Mouse (Mus musculus): ENCODE measurements around the gene Samd4b. TPM values are rescaled to one million over a fixed set of nuclear protein-coding genes. Genes with fewer than 3 reads are reported as not detected.
"Not testable (repeated sequence)": the region's sequence is repeated elsewhere in the genome, so short reads cannot be mapped to it uniquely, and the experiment has no call there.

The Samd4b gene
- polyA plus RNA-seq, 1 experiment from 2014 or later = 30.5 TPM

DNA sequence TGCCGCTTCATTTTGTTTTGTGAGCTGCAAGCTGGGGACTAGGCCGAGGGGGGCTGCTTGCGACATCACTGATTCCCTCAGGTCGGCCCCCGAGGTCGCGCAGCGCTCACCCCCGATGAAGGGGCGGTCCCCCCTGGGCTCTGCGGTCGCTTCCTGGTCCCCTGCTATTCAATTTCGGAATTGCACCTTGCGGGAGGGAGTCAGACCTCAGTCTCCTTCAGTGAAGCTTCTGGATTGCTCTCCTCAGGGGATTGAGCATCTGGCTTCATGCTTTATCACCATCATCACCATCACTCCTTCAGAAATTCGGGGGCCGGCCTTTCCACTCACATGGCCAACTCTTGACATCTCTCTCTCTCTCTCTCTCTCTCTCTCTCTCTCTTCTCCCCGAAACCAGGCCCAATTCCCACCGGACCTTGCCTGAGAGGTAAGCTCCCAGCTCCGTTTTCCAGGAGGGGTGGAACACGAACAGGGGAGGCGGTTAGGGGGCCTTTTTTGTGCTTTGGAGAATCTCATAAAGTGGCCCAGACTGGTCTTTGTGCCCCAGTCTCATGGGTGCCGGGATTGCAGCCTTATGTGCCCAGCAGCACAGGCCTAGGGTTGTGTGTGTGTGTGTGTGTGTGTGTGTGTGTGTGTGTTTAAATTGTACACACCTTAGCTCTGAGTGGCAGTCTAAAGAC lies 204.5 kb downstream of the Samd4b start:
- H3K9ac ChIP-seq (replicated peaks) = peak overlapping the region; percentile 84
- H3K36me3 ChIP-seq = peaks cover 65% of the 10 kb centered on the region
- H3K4me1 ChIP-seq (replicated peaks) = peaks cover 17% of the 10 kb centered on the region
- peak overlapping the region; percentile 96 for H3K4me2 ChIP-seq
- 6% methylated on average over 22 of the region's 22 CpGs for WGBS
- ATAC-seq (ENCODE audit: insufficient number of reproducible peaks, insufficient read depth, low FRiP score, low TSS enrichment, low read depth) = no peak
- H3K4me3 ChIP-seq (replicated peaks) = peak overlapping the region; percentile 92
- H3K27me3 ChIP-seq = no peaks in the 10 kb centered on the region
- peak overlapping the region; percentile 83 for H3K27ac ChIP-seq
- H3K9me3 ChIP-seq = no peaks in the 10 kb centered on the region

DNA sequence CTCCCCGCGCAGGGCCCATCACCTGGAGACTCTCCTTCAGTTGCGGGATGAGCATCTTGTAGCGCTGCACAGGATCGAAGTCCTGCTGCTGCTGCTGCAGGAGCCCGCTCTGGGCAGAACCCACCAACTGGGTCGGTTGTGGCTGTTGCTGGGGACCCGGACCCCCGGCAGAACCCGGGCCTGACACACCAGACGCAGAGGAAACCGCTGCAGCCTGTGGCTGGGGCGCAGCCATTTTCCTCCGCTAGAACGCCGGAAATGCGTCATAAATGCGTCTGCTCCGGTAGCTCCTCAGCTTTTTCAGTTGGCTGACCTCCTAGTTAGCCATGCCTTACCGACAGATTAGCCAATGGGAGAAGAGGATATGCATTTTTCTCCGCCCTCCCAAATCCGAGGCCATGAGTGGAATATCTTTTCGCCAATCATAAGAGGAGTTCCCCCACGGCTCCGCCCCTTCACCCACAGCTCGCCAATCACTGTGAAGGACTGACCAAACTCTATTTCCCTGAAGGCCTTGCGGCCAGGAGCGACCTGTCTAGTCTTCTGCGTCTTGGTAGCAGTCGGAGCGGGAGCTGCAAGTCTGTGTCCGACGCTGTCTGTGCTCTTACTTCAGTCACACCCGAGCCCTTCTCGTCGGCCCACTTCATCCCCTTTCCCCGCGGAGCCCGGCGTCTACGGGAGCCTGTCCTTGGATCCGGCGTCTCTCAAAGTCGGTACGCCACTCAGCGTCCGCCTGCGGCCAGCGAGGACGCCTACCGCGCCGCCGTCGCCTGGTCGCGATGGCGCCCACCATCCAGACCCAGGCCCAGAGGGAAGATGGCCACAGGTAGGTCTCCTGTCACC lies 205.3 kb downstream of the Samd4b start, which contains the start of the genes Med29 and Paf1:
Gene Med29 (minus strand): TSS at position 280 of the 843 bp plus-strand sequence.
Gene Paf1 (plus strand): TSS at position 523 of the 843 bp plus-strand sequence.
- under 1% methylated on average over 58 of the region's 58 CpGs for WGBS
- H3K9me3 ChIP-seq = no peaks in the 10 kb centered on the region
- H3K9ac ChIP-seq (replicated peaks) = peak within 1 kb of the TSS; percentile 84
- H3K4me2 ChIP-seq = peak within 1 kb of the TSS; percentile 96
- H3K27ac ChIP-seq = peak within 1 kb of the TSS; percentile 83
- ATAC-seq (ENCODE audit: insufficient number of reproducible peaks, insufficient read depth, low FRiP score, low TSS enrichment, low read depth) = peak; percentile 98
- peaks cover 17% of the 10 kb centered on the region for H3K4me1 ChIP-seq (replicated peaks)
- H3K36me3 ChIP-seq = peaks cover 65% of the 10 kb centered on the region
- no peaks in the 10 kb centered on the region for H3K27me3 ChIP-seq
- peak within 1 kb of the TSS; percentile 92 for H3K4me3 ChIP-seq (replicated peaks)

DNA sequence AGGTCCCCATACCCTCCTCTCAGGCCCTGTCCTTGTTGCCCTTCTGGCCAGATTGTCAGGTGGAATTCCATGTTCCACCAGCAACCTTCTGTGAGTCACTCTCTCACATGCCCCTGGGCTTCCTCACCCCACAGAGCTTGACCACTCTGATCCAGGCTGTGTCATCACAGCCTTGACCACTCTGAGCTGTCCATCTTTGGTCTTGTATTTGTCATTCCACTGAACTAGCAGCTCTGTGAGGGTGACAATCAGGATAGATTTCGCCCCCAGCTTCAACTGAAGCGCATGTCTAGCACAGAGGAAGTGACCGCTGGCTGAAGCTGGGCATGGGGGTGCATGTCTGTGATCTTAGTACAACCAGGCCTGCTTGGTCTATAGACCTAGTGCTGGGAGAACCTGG lies 207.6 kb downstream of the Samd4b start:
- no peak overlapping the region for H3K27ac ChIP-seq
- H3K9ac ChIP-seq (replicated peaks) = no peak overlapping the region
- H3K4me1 ChIP-seq (replicated peaks) = peaks cover 21% of the 10 kb centered on the region
- no peak for ATAC-seq (ENCODE audit: insufficient number of reproducible peaks, insufficient read depth, low FRiP score, low TSS enrichment, low read depth)
- WGBS = 96% methylated on average over 3 of the region's 3 CpGs
- H3K36me3 ChIP-seq = peaks cover 59% of the 10 kb centered on the region
- no peaks in the 10 kb centered on the region for H3K9me3 ChIP-seq
- no peaks in the 10 kb centered on the region for H3K27me3 ChIP-seq
- H3K4me2 ChIP-seq = no peak overlapping the region
- no peak overlapping the region for H3K4me3 ChIP-seq (replicated peaks)

DNA sequence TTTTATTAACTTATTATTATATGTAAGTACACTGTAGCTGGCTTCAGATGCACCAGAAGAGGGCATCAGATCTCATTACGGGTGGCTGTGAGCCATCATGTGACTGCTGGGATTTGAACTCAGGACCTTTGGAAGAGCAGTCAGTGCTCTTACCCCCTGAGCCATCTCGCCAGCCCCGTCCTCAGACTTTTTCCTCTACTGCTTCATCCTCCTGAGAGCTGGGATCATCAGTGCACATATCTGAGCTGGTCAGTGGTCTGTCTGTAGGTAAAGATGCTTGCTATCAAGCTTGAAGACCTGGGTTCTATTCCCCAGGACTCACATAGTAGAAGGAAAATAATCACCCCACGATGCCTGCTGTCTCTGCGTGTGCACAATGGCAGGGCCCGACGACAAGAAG lies 210.6 kb downstream of the Samd4b start:
- not testable (repeated sequence) for H3K27ac ChIP-seq; H3K9me3 ChIP-seq; ATAC-seq (ENCODE audit: insufficient number of reproducible peaks, insufficient read depth, low FRiP score, low TSS enrichment, low read depth); H3K9ac ChIP-seq (replicated peaks); H3K4me2 ChIP-seq; H3K27me3 ChIP-seq; H3K4me3 ChIP-seq (replicated peaks)
- H3K4me1 ChIP-seq (replicated peaks) = peaks cover 20% of the 10 kb centered on the region
- H3K36me3 ChIP-seq = peaks cover 54% of the 10 kb centered on the region
- WGBS = 92% methylated on average over 7 of the region's 7 CpGs

DNA sequence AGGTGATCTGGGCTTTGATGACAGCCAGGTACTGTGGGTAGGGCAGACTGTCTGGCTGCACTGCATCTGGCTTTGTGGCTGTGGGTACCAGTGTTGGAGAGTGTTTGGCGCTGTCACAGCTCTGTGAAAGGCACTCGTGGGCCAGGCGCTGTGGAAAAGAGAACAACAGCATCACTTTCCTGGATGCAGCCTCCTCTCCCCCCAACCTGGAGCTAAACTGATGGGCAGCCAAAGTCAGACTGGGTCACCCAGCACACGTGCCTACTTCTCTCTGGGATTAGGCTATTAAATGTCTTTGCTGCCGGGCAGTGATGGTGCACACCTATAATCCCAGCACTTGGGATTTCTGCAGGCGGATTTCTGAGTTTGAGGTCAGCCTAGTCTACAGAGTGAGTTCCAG lies 211.1 kb downstream of the Samd4b start:
- not testable (repeated sequence) for ATAC-seq (ENCODE audit: insufficient number of reproducible peaks, insufficient read depth, low FRiP score, low TSS enrichment, low read depth); H3K27ac ChIP-seq; H3K4me2 ChIP-seq; H3K4me3 ChIP-seq (replicated peaks); H3K9me3 ChIP-seq; H3K27me3 ChIP-seq; H3K9ac ChIP-seq (replicated peaks)
- Histone ChIP-seq H3K4me1 (replicated peaks) (peaks cover 25% of the 10 kb centered on the region), H3K36me3 (peaks cover 54% of the 10 kb centered on the region)
- 76% methylated on average over 6 of the region's 6 CpGs for WGBS

DNA sequence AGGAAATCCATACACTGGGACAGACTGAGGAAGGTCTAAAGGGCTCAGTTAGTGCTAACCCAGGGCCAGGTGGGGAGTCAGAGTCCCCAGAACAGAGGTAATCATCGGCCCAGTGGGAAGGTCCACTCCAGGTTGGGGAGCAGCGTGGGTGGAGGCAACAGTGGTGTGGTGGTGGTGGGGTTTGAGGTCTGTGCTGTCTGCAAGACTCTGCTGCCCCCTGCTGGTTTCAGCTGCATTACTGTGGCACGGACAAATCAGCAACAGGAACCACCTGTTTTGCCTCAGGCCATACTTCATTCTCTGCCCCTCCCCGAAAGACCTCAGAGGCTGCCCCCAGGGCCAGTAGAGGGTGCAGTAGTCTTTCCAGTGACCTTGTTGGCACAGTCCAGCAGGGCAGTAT lies 211.5 kb downstream of the Samd4b start:
- H3K4me3 ChIP-seq (replicated peaks) = no peak overlapping the region
- no peaks in the 10 kb centered on the region for H3K27me3 ChIP-seq
- H3K9ac ChIP-seq (replicated peaks) = no peak overlapping the region
- H3K9me3 ChIP-seq = no peaks in the 10 kb centered on the region
- H3K4me2 ChIP-seq = no peak overlapping the region
- peak; percentile 50; the same call in 1 of the 2 replicates for ATAC-seq (ENCODE audit: insufficient number of reproducible peaks, insufficient read depth, low FRiP score, low TSS enrichment, low read depth)
- peaks cover 54% of the 10 kb centered on the region for H3K36me3 ChIP-seq
- H3K4me1 ChIP-seq (replicated peaks) = peaks cover 25% of the 10 kb centered on the region
- H3K27ac ChIP-seq = peak overlapping the region; percentile 54; the same call in 1 of the 2 replicates
- WGBS = 6% methylated on average over 4 of the region's 4 CpGs

DNA sequence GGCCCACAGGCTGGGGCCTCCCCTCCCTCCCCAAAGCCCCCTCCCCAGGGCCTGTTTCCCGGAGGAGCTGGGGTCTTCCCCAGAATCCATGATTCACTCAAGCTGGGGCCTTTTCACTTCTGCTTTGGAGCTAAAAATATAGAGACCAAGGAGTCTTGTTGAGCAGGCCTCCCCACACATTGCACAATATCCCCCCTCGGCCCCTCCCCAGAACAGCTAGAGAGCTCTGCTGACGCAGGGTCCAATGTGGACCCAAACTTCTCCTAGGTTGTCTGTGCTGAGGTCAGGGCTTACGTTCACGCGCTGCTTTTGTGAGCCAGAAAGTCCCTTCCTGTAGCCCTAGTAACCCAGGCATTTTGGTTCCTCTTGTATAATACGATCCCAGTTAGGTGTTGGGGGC lies 211.9 kb downstream of the Samd4b start:
- no peak overlapping the region for H3K9ac ChIP-seq (replicated peaks)
- 85% methylated on average over 7 of the region's 7 CpGs for WGBS
- no peaks in the 10 kb centered on the region for H3K9me3 ChIP-seq
- no peak for ATAC-seq (ENCODE audit: insufficient number of reproducible peaks, insufficient read depth, low FRiP score, low TSS enrichment, low read depth)
- no peak overlapping the region for H3K4me2 ChIP-seq
- H3K27me3 ChIP-seq = no peaks in the 10 kb centered on the region
- peak overlapping the region; percentile 54; the same call in 1 of the 2 replicates for H3K27ac ChIP-seq
- H3K36me3 ChIP-seq = peaks cover 53% of the 10 kb centered on the region
- H3K4me3 ChIP-seq (replicated peaks) = no peak overlapping the region
- H3K4me1 ChIP-seq (replicated peaks) = peaks cover 27% of the 10 kb centered on the region

DNA sequence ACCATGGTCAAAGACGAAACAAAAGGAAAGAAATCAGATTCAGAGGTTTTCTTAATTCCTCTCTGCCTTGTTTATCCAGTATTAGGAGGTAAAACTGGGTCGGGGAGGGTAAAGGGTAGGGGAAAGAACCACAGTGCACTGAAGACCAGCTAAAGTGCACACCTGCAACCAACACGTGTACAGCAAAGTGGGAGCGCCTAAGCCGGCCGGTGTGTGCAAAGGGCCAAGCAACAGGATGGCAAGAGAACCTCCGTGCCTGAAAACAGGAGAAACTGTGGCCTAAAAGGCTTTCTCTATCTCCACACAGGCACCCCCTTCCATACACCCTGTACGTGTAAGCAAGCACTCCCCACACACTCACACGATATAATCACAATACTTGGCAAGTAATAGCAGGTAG lies 212.7 kb downstream of the Samd4b start:
- Histone ChIP-seq H3K4me2 (no peak overlapping the region), H3K27me3 (no peaks in the 10 kb centered on the region), H3K4me3 (replicated peaks) (no peak overlapping the region), H3K9ac (replicated peaks) (no peak overlapping the region), H3K4me1 (replicated peaks) (peaks cover 35% of the 10 kb centered on the region), H3K9me3 (no peaks in the 10 kb centered on the region), H3K36me3 (peaks cover 45% of the 10 kb centered on the region), H3K27ac (no peak overlapping the region)
- 85% methylated on average over 9 of the region's 9 CpGs for WGBS
- no peak for ATAC-seq (ENCODE audit: insufficient number of reproducible peaks, insufficient read depth, low FRiP score, low TSS enrichment, low read depth)

DNA sequence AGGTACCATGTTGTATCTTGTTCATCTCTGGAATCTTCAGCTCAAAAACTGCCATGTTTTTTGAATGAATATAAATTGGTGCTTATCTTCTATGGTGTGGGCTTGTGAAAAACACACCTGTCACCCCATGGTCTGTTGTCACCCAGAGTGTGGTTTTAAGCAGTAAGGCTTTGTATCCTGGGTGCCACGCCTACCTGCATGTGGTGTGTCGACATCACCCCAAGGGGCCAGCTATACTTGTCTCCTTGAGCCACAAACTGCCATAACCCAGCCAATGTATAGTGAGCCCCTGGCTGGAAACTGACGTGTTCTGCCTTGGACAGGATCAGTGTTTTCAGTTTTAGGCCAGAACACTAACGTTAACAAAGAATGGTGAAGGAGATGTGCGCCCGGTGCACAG lies 213.8 kb downstream of the Samd4b start:
- Histone ChIP-seq H3K4me1 (replicated peaks) (peaks cover 41% of the 10 kb centered on the region), H3K27me3 (no peaks in the 10 kb centered on the region), H3K4me2 (no peak overlapping the region), H3K27ac (no peak overlapping the region), H3K4me3 (replicated peaks) (no peak overlapping the region), H3K36me3 (peaks cover 35% of the 10 kb centered on the region), H3K9ac (replicated peaks) (no peak overlapping the region), H3K9me3 (no peaks in the 10 kb centered on the region)
- 85% methylated on average over 6 of the region's 6 CpGs for WGBS
- no peak for ATAC-seq (ENCODE audit: insufficient number of reproducible peaks, insufficient read depth, low FRiP score, low TSS enrichment, low read depth)

DNA sequence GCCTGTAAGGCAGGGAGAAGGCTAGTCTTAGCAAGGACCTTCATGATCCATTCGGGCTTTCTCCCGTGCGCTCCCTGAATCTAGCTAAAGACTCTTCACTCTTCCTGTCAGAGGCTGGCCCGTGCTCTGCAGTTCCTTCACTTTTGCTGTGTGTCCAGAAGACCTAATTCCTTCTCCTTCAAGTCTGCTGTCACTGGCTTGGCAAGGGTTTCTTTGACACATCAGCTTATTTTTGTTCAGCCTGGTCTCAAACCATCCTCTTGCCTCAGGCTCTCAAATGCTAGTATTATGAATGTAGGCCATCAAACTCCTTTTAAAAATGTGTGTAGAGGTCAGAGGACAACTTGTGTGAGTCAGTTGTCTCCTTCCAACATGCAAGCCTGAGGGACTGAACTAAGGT lies 214.3 kb downstream of the Samd4b start:
- Histone ChIP-seq H3K4me3 (replicated peaks) (no peak overlapping the region), H3K4me2 (no peak overlapping the region), H3K9me3 (no peaks in the 10 kb centered on the region), H3K4me1 (replicated peaks) (peaks cover 46% of the 10 kb centered on the region), H3K27ac (peak overlapping the region; percentile 99; the same call in 1 of the 2 replicates), H3K9ac (replicated peaks) (no peak overlapping the region), H3K27me3 (no peaks in the 10 kb centered on the region), H3K36me3 (peaks cover 29% of the 10 kb centered on the region)
- WGBS = 83% methylated on average over 4 of the region's 4 CpGs
- no peak for ATAC-seq (ENCODE audit: insufficient number of reproducible peaks, insufficient read depth, low FRiP score, low TSS enrichment, low read depth)

DNA sequence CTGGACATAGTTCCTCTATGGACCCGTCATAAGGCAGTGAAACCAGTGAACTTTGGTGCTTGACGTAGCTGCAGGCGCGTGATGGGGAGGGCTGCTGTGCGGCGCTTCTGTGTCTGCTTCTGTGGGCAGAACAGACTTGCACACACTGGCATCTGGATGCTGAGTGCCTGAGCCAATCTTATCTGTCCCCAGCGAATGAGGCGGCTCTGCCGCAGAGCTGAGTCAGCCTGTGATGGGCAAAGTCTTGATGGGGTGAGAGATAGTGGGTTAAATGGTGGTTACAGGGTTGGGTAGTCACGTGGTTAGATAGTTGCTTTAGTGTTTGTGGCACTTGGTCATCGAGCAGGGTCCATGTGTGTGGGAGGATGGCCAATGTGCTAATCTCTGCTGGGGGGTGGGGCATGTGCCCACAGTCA lies 215.0 kb downstream of the Samd4b start:
- Histone ChIP-seq H3K27ac (peak overlapping the region; percentile 99), H3K27me3 (no peaks in the 10 kb centered on the region), H3K9ac (replicated peaks) (no peak overlapping the region), H3K4me3 (replicated peaks) (no peak overlapping the region), H3K36me3 (peaks cover 24% of the 10 kb centered on the region), H3K4me2 (peak overlapping the region; percentile 66; the same call in 1 of the 2 replicates), H3K9me3 (no peaks in the 10 kb centered on the region), H3K4me1 (replicated peaks) (peaks cover 52% of the 10 kb centered on the region)
- WGBS = 74% methylated on average over 11 of the region's 11 CpGs
- no peak for ATAC-seq (ENCODE audit: insufficient number of reproducible peaks, insufficient read depth, low FRiP score, low TSS enrichment, low read depth)

All from limb, embryonic 12.5 days (tissue).